Mouse (Mus musculus): ENCODE measurements around the gene Gas2. TPM values are rescaled to one million over a fixed set of nuclear protein-coding genes. Genes with fewer than 3 reads are reported as not detected.

Gene Gas2
- polyA plus RNA-seq, 1 experiment from 2014 or later, result 17.2 TPM

DNA sequence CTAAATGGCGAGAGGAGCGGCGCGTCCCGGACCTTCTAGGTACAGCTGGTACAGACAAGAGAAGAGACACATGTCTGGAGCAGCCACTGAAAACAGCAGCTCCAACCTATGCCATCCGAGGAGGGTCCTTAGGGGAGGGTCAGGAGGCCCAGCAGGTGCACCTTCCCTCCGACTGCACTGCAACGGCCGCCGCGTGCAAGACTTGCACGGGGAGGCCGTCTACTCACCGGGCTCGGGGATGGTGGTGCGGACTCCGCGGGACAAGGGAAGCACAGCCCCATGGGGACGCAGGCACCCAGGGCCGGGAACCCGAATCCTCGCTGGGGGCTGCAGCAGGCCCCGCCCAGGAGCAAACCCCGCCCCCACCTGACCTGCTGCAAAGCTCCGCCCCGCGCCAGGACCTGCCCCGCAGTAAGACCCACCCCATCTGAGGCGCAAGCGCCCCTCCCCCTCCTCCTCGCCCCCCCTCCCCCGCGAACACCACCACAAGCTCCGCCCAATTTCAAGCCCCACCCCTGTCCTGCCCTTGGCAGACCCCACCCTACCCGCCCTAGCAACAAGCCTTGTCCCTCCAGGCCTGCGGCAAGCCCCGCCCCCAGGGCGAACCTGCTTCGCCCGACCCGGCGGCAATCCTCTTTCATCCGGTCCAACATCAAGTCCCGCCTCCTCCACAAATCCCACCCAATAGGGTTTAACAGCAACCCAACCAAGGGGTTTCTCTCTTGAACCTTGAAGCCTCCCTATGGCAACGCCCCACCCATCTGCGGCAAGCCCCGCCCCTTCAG lies 143.9 kb downstream of the Gas2 start, which contains the start of gene Svip:
TSS of gene Svip (minus strand) at position 508 of the 785 bp plus-strand sequence.
- ATAC-seq (peak; percentile 96), DNase-seq (ENCODE audit: low spot score) (peak; percentile 98)
- Histone ChIP-seq H3K36me3 (ENCODE audit: control insufficient read depth, insufficient read depth, low read length) (peaks cover 6% of the 10 kb centered on the region; the same call in 1 of the 2 replicates), H3K27ac (ENCODE audit: low read depth, low read length) (peak within 1 kb of the TSS; percentile 49; the same call in 1 of the 2 replicates), H3K4me3 (ENCODE audit: low read depth, low read length) (peak within 1 kb of the TSS; percentile 60), H3K4me2 (ENCODE audit: low read length) (peak within 1 kb of the TSS; percentile 52), H3K9me3 (replicated peaks; ENCODE audit: control insufficient read depth, low read length) (no peaks in the 10 kb centered on the region), H3K4me1 (ENCODE audit: control insufficient read depth, insufficient read depth, low read length) (peaks cover 4% of the 10 kb centered on the region; the same call in 1 of the 2 replicates), H3K27me3 (replicated peaks; ENCODE audit: control insufficient read depth, insufficient read depth, low read length) (no peaks in the 10 kb centered on the region), H3K9ac (ENCODE audit: low read length) (peak within 1 kb of the TSS; percentile 70)
- 0% methylated on average over 34 of the region's 47 CpGs for WGBS

DNA sequence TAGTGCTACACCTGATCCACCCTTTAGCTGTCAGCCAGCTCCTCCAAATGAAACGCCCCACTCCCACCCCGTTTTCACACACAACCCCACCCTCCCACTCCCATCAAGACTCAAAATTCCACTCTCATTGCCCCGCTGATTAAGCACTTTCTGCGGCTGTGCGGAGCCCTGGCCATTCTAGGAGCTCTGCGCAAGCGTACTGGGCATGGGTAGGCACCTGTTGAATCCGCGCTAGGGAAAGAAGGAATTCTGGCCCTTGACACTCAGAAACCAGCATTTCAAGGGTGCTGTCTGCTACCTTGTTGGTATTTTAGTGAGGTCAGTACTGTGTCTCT lies 144.4 kb downstream of the Gas2 start:
- Histone ChIP-seq H3K4me3 (ENCODE audit: low read depth, low read length) (peak overlapping the region; percentile 60), H3K27me3 (replicated peaks; ENCODE audit: control insufficient read depth, insufficient read depth, low read length) (no peaks in the 10 kb centered on the region), H3K4me1 (ENCODE audit: control insufficient read depth, insufficient read depth, low read length) (peaks cover 4% of the 10 kb centered on the region; the same call in 1 of the 2 replicates), H3K27ac (ENCODE audit: low read depth, low read length) (no peak overlapping the region), H3K9me3 (replicated peaks; ENCODE audit: control insufficient read depth, low read length) (no peaks in the 10 kb centered on the region), H3K9ac (ENCODE audit: low read length) (no peak overlapping the region), H3K4me2 (ENCODE audit: low read length) (peak overlapping the region; percentile 52), H3K36me3 (ENCODE audit: control insufficient read depth, insufficient read depth, low read length) (peaks cover 6% of the 10 kb centered on the region; the same call in 1 of the 2 replicates)
- under 1% methylated on average over 9 of the region's 9 CpGs for WGBS
- DNase-seq (ENCODE audit: low spot score) (no peak), ATAC-seq (peak; percentile 81)

DNA sequence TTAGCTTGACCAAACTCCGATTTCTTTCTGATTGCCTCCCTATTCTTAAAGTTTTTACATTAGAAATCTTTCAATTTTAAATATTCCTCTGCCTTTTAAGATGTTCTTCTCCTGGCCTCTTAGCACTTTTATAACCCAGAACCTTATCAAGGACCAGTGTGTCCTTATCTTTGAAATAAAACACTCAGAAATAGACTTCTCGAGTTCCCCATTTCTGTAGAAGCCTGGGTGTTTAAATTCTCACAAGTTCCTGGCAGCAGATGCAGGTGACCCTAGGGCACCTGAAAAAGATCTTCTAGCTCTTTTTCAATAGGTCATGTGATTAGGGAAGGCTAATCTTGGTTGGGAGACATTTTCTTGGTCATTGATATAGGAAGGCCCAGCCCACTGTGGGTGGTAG lies 145.3 kb downstream of the Gas2 start:
- Histone ChIP-seq H3K27ac (ENCODE audit: low read depth, low read length) (no peak overlapping the region), H3K36me3 (ENCODE audit: control insufficient read depth, insufficient read depth, low read length) (peaks cover 6% of the 10 kb centered on the region; the same call in 1 of the 2 replicates), H3K9me3 (replicated peaks; ENCODE audit: control insufficient read depth, low read length) (no peaks in the 10 kb centered on the region), H3K4me1 (ENCODE audit: control insufficient read depth, insufficient read depth, low read length) (peaks cover 4% of the 10 kb centered on the region; the same call in 1 of the 2 replicates), H3K27me3 (replicated peaks; ENCODE audit: control insufficient read depth, insufficient read depth, low read length) (no peaks in the 10 kb centered on the region), H3K4me2 (ENCODE audit: low read length) (no peak overlapping the region), H3K9ac (ENCODE audit: low read length) (no peak overlapping the region), H3K4me3 (ENCODE audit: low read depth, low read length) (no peak overlapping the region)
- ATAC-seq (no peak), DNase-seq (ENCODE audit: low spot score) (no peak)
- 92% methylated on average over 2 of the region's 2 CpGs for WGBS

GRCm38 (mm10) chr7:52013457-52013856 lies 151.6 kb downstream of the Gas2 start:
- Histone ChIP-seq H3K27ac (ENCODE audit: low read depth, low read length) (no peak overlapping the region), H3K9me3 (replicated peaks; ENCODE audit: control insufficient read depth, low read length) (no peaks in the 10 kb centered on the region), H3K27me3 (replicated peaks; ENCODE audit: control insufficient read depth, insufficient read depth, low read length) (no peaks in the 10 kb centered on the region), H3K4me2 (ENCODE audit: low read length) (no peak overlapping the region), H3K4me1 (ENCODE audit: control insufficient read depth, insufficient read depth, low read length) (no peaks in the 10 kb centered on the region), H3K9ac (ENCODE audit: low read length) (no peak overlapping the region), H3K4me3 (ENCODE audit: low read depth, low read length) (no peak overlapping the region), H3K36me3 (ENCODE audit: control insufficient read depth, insufficient read depth, low read length) (no peaks in the 10 kb centered on the region)
- 82% methylated on average over 7 of the region's 7 CpGs for WGBS
- DNase-seq (ENCODE audit: low spot score) (no peak), ATAC-seq (no peak)

DNA sequence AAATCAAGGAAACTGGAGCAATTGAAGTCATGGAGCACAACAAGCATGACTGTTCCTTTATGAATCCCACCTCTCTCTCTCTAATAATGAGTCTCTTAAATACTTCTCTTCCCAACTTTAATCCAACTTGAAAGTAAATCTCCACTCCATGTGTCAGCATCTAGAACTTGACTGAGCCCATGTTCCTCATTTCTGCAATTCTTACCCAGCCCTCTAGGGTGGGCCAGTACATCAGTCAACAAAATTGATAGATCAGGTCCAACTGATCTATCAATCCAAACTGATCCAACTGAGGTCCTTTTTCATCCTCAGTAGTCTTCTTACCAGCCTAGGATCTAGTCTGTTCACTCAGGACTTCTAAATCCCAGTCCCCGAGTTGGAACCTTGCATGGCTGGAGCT lies 153.4 kb downstream of the Gas2 start:
- Histone ChIP-seq H3K27me3 (replicated peaks; ENCODE audit: control insufficient read depth, insufficient read depth, low read length) (no peaks in the 10 kb centered on the region), H3K4me3 (ENCODE audit: low read depth, low read length) (no peak overlapping the region), H3K4me2 (ENCODE audit: low read length) (no peak overlapping the region), H3K4me1 (ENCODE audit: control insufficient read depth, insufficient read depth, low read length) (no peaks in the 10 kb centered on the region), H3K36me3 (ENCODE audit: control insufficient read depth, insufficient read depth, low read length) (no peaks in the 10 kb centered on the region), H3K27ac (ENCODE audit: low read depth, low read length) (no peak overlapping the region), H3K9me3 (replicated peaks; ENCODE audit: control insufficient read depth, low read length) (no peaks in the 10 kb centered on the region), H3K9ac (ENCODE audit: low read length) (no peak overlapping the region)
- no peak for ATAC-seq
- DNase-seq (ENCODE audit: low spot score), result no peak
- 81% methylated on average over 1 of the region's 1 CpGs for WGBS

DNA sequence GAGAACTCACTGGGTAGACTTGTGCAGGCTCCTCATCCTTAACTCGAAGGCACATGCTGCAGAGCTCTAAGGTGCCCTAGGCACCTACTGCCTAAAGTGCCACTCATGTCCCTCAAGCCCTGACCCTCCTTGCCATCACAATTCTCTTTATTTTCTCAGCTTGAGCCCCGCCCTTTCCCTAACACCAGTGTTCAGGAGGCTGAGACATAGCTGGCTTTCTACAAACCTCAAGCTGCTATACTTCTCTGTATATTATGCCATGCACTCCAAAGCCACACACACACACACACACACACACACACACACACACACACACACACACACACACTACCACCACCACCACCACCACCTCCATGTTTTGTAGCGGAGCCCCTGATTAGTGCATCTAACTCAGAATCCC lies 153.8 kb downstream of the Gas2 start, which contains the start of gene 1700015G11Rik:
TSS of gene 1700015G11Rik (minus strand) at position 101 of the 400 bp plus-strand sequence.
- H3K9ac ChIP-seq (ENCODE audit: low read length), result no peak within 1 kb of the TSS
- no peak for ATAC-seq

GRCm38 (mm10) chr7:52022039-52022438 lies 160.2 kb downstream of the Gas2 start:
- Histone ChIP-seq H3K36me3 (ENCODE audit: control insufficient read depth, insufficient read depth, low read length) (no peaks in the 10 kb centered on the region), H3K9me3 (replicated peaks; ENCODE audit: control insufficient read depth, low read length) (no peaks in the 10 kb centered on the region), H3K4me1 (ENCODE audit: control insufficient read depth, insufficient read depth, low read length) (no peaks in the 10 kb centered on the region), H3K4me3 (ENCODE audit: low read depth, low read length) (no peak overlapping the region), H3K27ac (ENCODE audit: low read depth, low read length) (no peak overlapping the region), H3K9ac (ENCODE audit: low read length) (no peak overlapping the region), H3K27me3 (replicated peaks; ENCODE audit: control insufficient read depth, insufficient read depth, low read length) (no peaks in the 10 kb centered on the region), H3K4me2 (ENCODE audit: low read length) (no peak overlapping the region)
- DNase-seq (ENCODE audit: low spot score), result no peak
- WGBS, result 93% methylated on average over 4 of the region's 4 CpGs
- no peak for ATAC-seq

More for the DNA sequence above, 153.8 kb downstream of the Gas2 start, which contains the start of gene 1700015G11Rik:
- no peak within 1 kb of the TSS for H3K4me3 ChIP-seq (ENCODE audit: low read depth, low read length)
- H3K36me3 ChIP-seq (ENCODE audit: control insufficient read depth, insufficient read depth, low read length), result no peaks in the 10 kb centered on the region
- no peak for DNase-seq (ENCODE audit: low spot score)
- H3K9me3 ChIP-seq (replicated peaks; ENCODE audit: control insufficient read depth, low read length), result no peaks in the 10 kb centered on the region
- no peaks in the 10 kb centered on the region for H3K27me3 ChIP-seq (replicated peaks; ENCODE audit: control insufficient read depth, insufficient read depth, low read length)
- H3K4me2 ChIP-seq (ENCODE audit: low read length), result no peak within 1 kb of the TSS
- 94% methylated on average over 3 of the region's 3 CpGs for WGBS
- H3K4me1 ChIP-seq (ENCODE audit: control insufficient read depth, insufficient read depth, low read length), result no peaks in the 10 kb centered on the region
- no peak within 1 kb of the TSS for H3K27ac ChIP-seq (ENCODE audit: low read depth, low read length)

DNA sequence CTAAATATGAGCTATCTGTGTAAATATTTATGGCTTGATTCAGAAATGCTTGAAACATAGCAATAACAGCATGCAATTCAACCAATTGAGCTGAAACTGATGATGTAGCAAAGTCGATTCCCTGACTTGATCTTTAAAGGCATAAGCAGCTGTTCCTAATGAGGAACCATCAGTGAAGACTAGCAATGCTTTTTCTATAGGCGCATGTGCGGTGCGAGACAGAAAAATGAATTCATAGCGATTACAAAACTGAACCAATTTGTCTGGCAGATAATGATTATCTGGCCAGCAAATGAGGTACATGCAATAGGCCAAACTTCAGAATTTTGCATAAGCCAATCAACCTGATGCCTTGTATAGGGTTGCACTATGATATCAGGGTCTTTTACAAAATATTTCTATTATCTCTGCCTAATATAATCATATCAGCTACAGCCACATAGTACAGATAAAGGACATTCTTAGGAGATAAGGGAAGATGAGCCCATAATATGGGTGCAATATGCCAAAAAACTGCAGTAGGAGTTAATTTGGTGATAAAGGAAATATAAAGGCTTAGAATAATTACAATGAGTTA lies 162.3 kb downstream of the Gas2 start:
- Histone ChIP-seq H3K4me1 (ENCODE audit: control insufficient read depth, insufficient read depth, low read length) (no peaks in the 10 kb centered on the region), H3K4me3 (ENCODE audit: low read depth, low read length) (no peak overlapping the region), H3K9ac (ENCODE audit: low read length) (no peak overlapping the region), H3K36me3 (ENCODE audit: control insufficient read depth, insufficient read depth, low read length) (no peaks in the 10 kb centered on the region), H3K27me3 (replicated peaks; ENCODE audit: control insufficient read depth, insufficient read depth, low read length) (no peaks in the 10 kb centered on the region), H3K4me2 (ENCODE audit: low read length) (no peak overlapping the region), H3K9me3 (replicated peaks; ENCODE audit: control insufficient read depth, low read length) (no peaks in the 10 kb centered on the region), H3K27ac (ENCODE audit: low read depth, low read length) (no peak overlapping the region)
- DNase-seq (ENCODE audit: low spot score) (peak; percentile 4), ATAC-seq (no peak)
- 90% methylated on average over 5 of the region's 5 CpGs for WGBS

Data from forebrain, embryonic 14.5 days (tissue).